Mouse (Mus musculus): Measurements from ENCODE around the gene Nmnat1. TPM values are rescaled to one million over a fixed set of nuclear protein-coding genes. Genes with fewer than 3 reads are reported as not detected.

Gene Nmnat1
- polyA plus RNA-seq, 1 experiment from 2014 or later = 13.4 TPM

- no peak overlapping the region for H3K4me2 ChIP-seq (ENCODE audit: low read length)
- H3K9ac ChIP-seq (ENCODE audit: low read length) = no peak overlapping the region
- 91% methylated on average over 14 of the region's 14 CpGs for WGBS
These were observed 4.6 kb upstream of the Nmnat1 start for GRCm38 (mm10) chr4:149489415-149490240.

GRCm38 (mm10) chr4:149487729-149488128 is 2.7 kb upstream of the Nmnat1 start:
- ATAC-seq (ENCODE audit: insufficient number of reproducible peaks, insufficient read depth, low FRiP score, low read depth) = no peak
- Histone ChIP-seq H3K27me3 (ENCODE audit: control insufficient read depth, insufficient read depth, low read length) (no peaks in the 10 kb centered on the region), H3K9me3 (ENCODE audit: control insufficient read depth, low read length) (0 out of 2 replicates have a peak, but pooled peaks cover 2% of the 10 kb centered on the region), H3K4me1 (ENCODE audit: control insufficient read depth in 2 of 2, insufficient read depth in 2 of 2, low read length in 2 of 2) (peaks cover 6 to 12% of the 10 kb centered on the region in 2 experiments), H3K4me2 (ENCODE audit: low read length) (no peak overlapping the region), H3K36me3 (ENCODE audit: control insufficient read depth, insufficient read depth, low read length) (peaks cover 57% of the 10 kb centered on the region), H3K27ac (replicated peaks in 1 of 2; ENCODE audit: control insufficient read depth in 1 of 2, insufficient read depth in 1 of 2, low read depth in 2 of 2, low read length in 2 of 2) (no peak overlapping the region), H3K4me3 (ENCODE audit: control insufficient read depth in 1 of 2, insufficient read depth in 1 of 2, low read depth in 1 of 2, low read length in 2 of 2) (no peak overlapping the region), H3K9ac (ENCODE audit: low read length) (no peak overlapping the region)
- 95% methylated on average over 12 of the region's 12 CpGs for WGBS

More at GRCm38 (mm10) chr4:149489415-149490240, 4.6 kb upstream of the Nmnat1 start:
- Histone ChIP-seq H3K4me1 (ENCODE audit: control insufficient read depth in 2 of 2, insufficient read depth in 2 of 2, low read length in 2 of 2) (peaks cover 1 to 9% of the 10 kb centered on the region in 2 experiments), H3K9me3 (ENCODE audit: control insufficient read depth, low read length) (0 out of 2 replicates have a peak, but pooled peaks cover 2% of the 10 kb centered on the region), H3K27ac (replicated peaks in 1 of 2; ENCODE audit: control insufficient read depth in 1 of 2, insufficient read depth in 1 of 2, low read depth in 2 of 2, low read length in 2 of 2) (no peak overlapping the region), H3K36me3 (ENCODE audit: control insufficient read depth, insufficient read depth, low read length) (peaks cover 76% of the 10 kb centered on the region), H3K27me3 (ENCODE audit: control insufficient read depth, insufficient read depth, low read length) (no peaks in the 10 kb centered on the region), H3K4me3 (ENCODE audit: control insufficient read depth in 1 of 2, insufficient read depth in 1 of 2, low read depth in 1 of 2, low read length in 2 of 2) (no peak overlapping the region)
- no peak for ATAC-seq (ENCODE audit: insufficient number of reproducible peaks, insufficient read depth, low FRiP score, low read depth)

GRCm38 (mm10) chr4:149485825-149486206 is 814 bp upstream of the Nmnat1 start:
- Histone ChIP-seq H3K4me3 (ENCODE audit: control insufficient read depth in 1 of 2, insufficient read depth in 1 of 2, low read depth in 1 of 2, low read length in 2 of 2) (peak overlapping the region; percentile 76 to 91), H3K4me1 (ENCODE audit: control insufficient read depth in 2 of 2, insufficient read depth in 2 of 2, low read length in 2 of 2) (peaks cover 6 to 12% of the 10 kb centered on the region in 2 experiments), H3K36me3 (ENCODE audit: control insufficient read depth, insufficient read depth, low read length) (peaks cover 42% of the 10 kb centered on the region), H3K9ac (ENCODE audit: low read length) (peak overlapping the region; percentile 84), H3K4me2 (ENCODE audit: low read length) (peak overlapping the region; percentile 73), H3K9me3 (ENCODE audit: control insufficient read depth, low read length) (no peaks in the 10 kb centered on the region), H3K27ac (replicated peaks in 1 of 2; ENCODE audit: control insufficient read depth in 1 of 2, insufficient read depth in 1 of 2, low read depth in 2 of 2, low read length in 2 of 2) (peak overlapping the region; percentile 71 to 90), H3K27me3 (ENCODE audit: control insufficient read depth, insufficient read depth, low read length) (no peaks in the 10 kb centered on the region)
- 1% methylated on average over 10 of the region's 10 CpGs for WGBS
- no peak for ATAC-seq (ENCODE audit: insufficient number of reproducible peaks, insufficient read depth, low FRiP score, low read depth)

- Histone ChIP-seq H3K9ac (ENCODE audit: low read length) (peak overlapping the region; percentile 84), H3K27ac (replicated peaks in 1 of 2; ENCODE audit: control insufficient read depth in 1 of 2, insufficient read depth in 1 of 2, low read depth in 2 of 2, low read length in 2 of 2) (peak overlapping the region; percentile 78 to 90), H3K4me1 (ENCODE audit: control insufficient read depth in 2 of 2, insufficient read depth in 2 of 2, low read length in 2 of 2) (peaks cover 6 to 12% of the 10 kb centered on the region in 2 experiments), H3K4me2 (ENCODE audit: low read length) (peak overlapping the region; percentile 73), H3K27me3 (ENCODE audit: control insufficient read depth, insufficient read depth, low read length) (no peaks in the 10 kb centered on the region), H3K4me3 (ENCODE audit: control insufficient read depth in 1 of 2, insufficient read depth in 1 of 2, low read depth in 1 of 2, low read length in 2 of 2) (peak overlapping the region; percentile 76 to 91), H3K36me3 (ENCODE audit: control insufficient read depth, insufficient read depth, low read length) (peaks cover 32% of the 10 kb centered on the region), H3K9me3 (ENCODE audit: control insufficient read depth, low read length) (no peaks in the 10 kb centered on the region)
- ATAC-seq (ENCODE audit: insufficient number of reproducible peaks, insufficient read depth, low FRiP score, low read depth) = no peak
- WGBS = 40% methylated on average over 3 of the region's 3 CpGs
These were observed 436 bp downstream of the Nmnat1 start for GRCm38 (mm10) chr4:149484566-149484965.

GRCm38 (mm10) chr4:149477078-149477477 is 7.9 kb downstream of the Nmnat1 start, which contains the start of gene Tmem274:
Gene Tmem274, plus strand, starts transcription at chr4:149477378.
- Histone ChIP-seq H3K27ac (replicated peaks in 1 of 2; ENCODE audit: control insufficient read depth in 1 of 2, insufficient read depth in 1 of 2, low read depth in 2 of 2, low read length in 2 of 2) (no peak within 1 kb of the TSS), H3K9me3 (ENCODE audit: control insufficient read depth, low read length) (no peaks in the 10 kb centered on the region), H3K36me3 (ENCODE audit: control insufficient read depth, insufficient read depth, low read length) (peaks cover 20% of the 10 kb centered on the region), H3K4me3 (ENCODE audit: control insufficient read depth in 1 of 2, insufficient read depth in 1 of 2, low read depth in 1 of 2, low read length in 2 of 2) (no peak within 1 kb of the TSS), H3K27me3 (ENCODE audit: control insufficient read depth, insufficient read depth, low read length) (no peaks in the 10 kb centered on the region), H3K4me1 (ENCODE audit: control insufficient read depth in 2 of 2, insufficient read depth in 2 of 2, low read length in 2 of 2) (no peaks in the 10 kb centered on the region), H3K4me2 (ENCODE audit: low read length) (no peak within 1 kb of the TSS), H3K9ac (ENCODE audit: low read length) (no peak within 1 kb of the TSS)
- ATAC-seq (ENCODE audit: insufficient number of reproducible peaks, insufficient read depth, low FRiP score, low read depth) = no peak
- 85% methylated on average over 11 of the region's 11 CpGs for WGBS

- no peak overlapping the region for H3K9ac ChIP-seq (ENCODE audit: low read length)
- no peak overlapping the region for H3K4me3 ChIP-seq (ENCODE audit: control insufficient read depth in 1 of 2, insufficient read depth in 1 of 2, low read depth in 1 of 2, low read length in 2 of 2)
- ATAC-seq (ENCODE audit: insufficient number of reproducible peaks, insufficient read depth, low FRiP score, low read depth) = no peak
- H3K4me2 ChIP-seq (ENCODE audit: low read length) = no peak overlapping the region
- H3K36me3 ChIP-seq (ENCODE audit: control insufficient read depth, insufficient read depth, low read length) = peaks cover 21% of the 10 kb centered on the region
- no peaks in the 10 kb centered on the region for H3K27me3 ChIP-seq (ENCODE audit: control insufficient read depth, insufficient read depth, low read length)
- H3K4me1 ChIP-seq (ENCODE audit: control insufficient read depth in 2 of 2, insufficient read depth in 2 of 2, low read length in 2 of 2) = no peaks in the 10 kb centered on the region
- H3K27ac ChIP-seq (replicated peaks in 1 of 2; ENCODE audit: control insufficient read depth in 1 of 2, insufficient read depth in 1 of 2, low read depth in 2 of 2, low read length in 2 of 2) = no peak overlapping the region
- 57% methylated on average over 7 of the region's 7 CpGs for WGBS
- no peaks in the 10 kb centered on the region for H3K9me3 ChIP-seq (ENCODE audit: control insufficient read depth, low read length)
These were observed 9.9 kb downstream of the Nmnat1 start for GRCm38 (mm10) chr4:149475096-149475495.

GRCm38 (mm10) chr4:149469557-149469956 is 15.4 kb downstream of the Nmnat1 start:
- Histone ChIP-seq H3K9ac (ENCODE audit: low read length) (no peak overlapping the region), H3K9me3 (ENCODE audit: control insufficient read depth, low read length) (no peaks in the 10 kb centered on the region), H3K4me3 (ENCODE audit: control insufficient read depth in 1 of 2, insufficient read depth in 1 of 2, low read depth in 1 of 2, low read length in 2 of 2) (no peak overlapping the region), H3K36me3 (ENCODE audit: control insufficient read depth, insufficient read depth, low read length) (peaks cover 39% of the 10 kb centered on the region), H3K4me1 (ENCODE audit: control insufficient read depth in 2 of 2, insufficient read depth in 2 of 2, low read length in 2 of 2) (no peaks in the 10 kb centered on the region), H3K27ac (replicated peaks in 1 of 2; ENCODE audit: control insufficient read depth in 1 of 2, insufficient read depth in 1 of 2, low read depth in 2 of 2, low read length in 2 of 2) (no peak overlapping the region), H3K4me2 (ENCODE audit: low read length) (no peak overlapping the region), H3K27me3 (ENCODE audit: control insufficient read depth, insufficient read depth, low read length) (no peaks in the 10 kb centered on the region)
- ATAC-seq (ENCODE audit: insufficient number of reproducible peaks, insufficient read depth, low FRiP score, low read depth) = no peak
- 91% methylated on average over 3 of the region's 3 CpGs for WGBS

Data from heart, embryonic 14.5 days (tissue).